Mouse (Mus musculus) bone marrow macrophage, adult 2 months (primary cell): ENCODE measurements at regions not wholly inside any gene's neighbourhood (a gene's known extent, or its start where the extent isn't known, plus 50 kb on each side); places are given as distances from the start of the nearest gene placed in this dataset.
"Not testable (repeated sequence)": the region's sequence is repeated elsewhere in the genome, so short reads cannot be mapped to it uniquely, and the experiment has no call there.

Source experiments
- CTCF ChIP-seq: IDR thresholded peaks from 2 replicates; pipeline ENCODE4 v1.5.1; 2012; ENCODE audit warnings: low read depth, mild to moderate bottlenecking, low read length, moderate library complexity
- POLR2A ChIP-seq: IDR thresholded peaks from 2 replicates; pipeline ENCODE4 v1.6.1; 2012; ENCODE audit warnings: mild to moderate bottlenecking, low read depth, low read length, borderline replicate concordance

DNA sequence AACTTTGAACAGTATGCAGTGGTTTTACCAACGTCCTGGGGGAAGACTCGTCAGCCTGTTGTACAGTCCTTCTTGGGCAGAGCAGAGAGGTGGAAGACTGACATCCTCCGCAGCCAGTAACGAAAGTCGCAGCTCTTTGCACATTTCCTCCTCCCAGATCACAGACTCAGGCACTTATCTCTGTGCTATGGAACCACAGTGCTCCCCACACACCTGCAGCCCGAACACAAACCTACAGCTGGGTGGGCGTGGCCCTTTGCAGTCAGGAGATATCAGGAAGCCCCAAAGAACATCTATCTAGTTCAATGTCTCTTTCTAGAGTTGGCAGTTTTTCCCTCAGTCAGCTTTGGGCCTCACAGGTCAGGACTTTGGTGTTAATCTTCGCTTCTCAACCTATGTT is 841.9 kb upstream of the Olfr1507 start:
- TF ChIP-seq POLR2A, CTCF: not testable (repeated sequence)
